In the genomic region with DNA sequence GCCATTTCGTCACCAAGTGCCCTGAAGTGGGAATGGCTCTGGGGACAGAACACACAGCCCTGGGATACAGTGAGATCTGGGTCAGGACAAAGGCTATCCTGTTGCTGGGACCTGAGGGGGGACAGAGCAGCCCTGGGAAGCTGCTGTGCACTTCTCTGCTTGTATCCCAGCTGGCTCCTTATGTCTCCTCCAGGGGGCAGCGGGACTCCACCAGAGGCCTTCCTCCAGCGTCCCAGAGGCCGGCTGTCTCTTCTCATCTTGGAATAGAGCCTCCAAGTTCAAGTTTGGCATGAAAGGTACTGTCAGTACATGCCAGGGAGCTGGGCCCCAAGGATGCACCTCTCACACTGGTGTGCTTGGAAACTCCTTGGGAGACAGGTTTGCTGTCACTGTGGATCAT, we compare ENCODE assay signal across 8 mouse cellular contexts.
DNase-seq lines count a peak whose midpoint lies in the region; ATAC-seq and TF ChIP-seq lines count a peak whose summit lies in the region.

No protein-coding gene starts in this region.

- no peak overlapping the region for H3K9ac ChIP-seq in CH12.LX (ENCODE audit: insufficient read depth, low read depth)
- no peak overlapping the region for H3K9ac ChIP-seq in forebrain, embryonic 13.5 days

- in situ Hi-C loops in CH12.LX (cut with MboI; ENCODE audit: low pct_ligation_motif_present, low pct_unique_long_range_greater_than_20kb, low sequenced_read_pairs) = loop anchor here (25.0 kb wide), 1 partner anchor 418 kb away; no protein-coding TSS in a partner anchor

- TF ChIP-seq RAD21 in CH12.LX (IDR thresholded peaks at IDR 0.05; ENCODE audit: low read depth, low read length) = peak; percentile 88

- H3K4me2 ChIP-seq in CH12.LX (ENCODE audit: insufficient read depth, low read depth, poor library complexity, severe bottlenecking) = no peak overlapping the region
- no peak overlapping the region for H3K4me2 ChIP-seq in forebrain, embryonic 13.5 days

- intact Hi-C loops in heart, postnatal 25 days (cut with DNase I) = loop anchor here (1.0 kb wide), 1 partner anchor 159 kb away; no protein-coding TSS in a partner anchor

- peaks cover 45% of the 10 kb centered on the region for H3K27me3 ChIP-seq in CH12.LX (replicated peaks)
- H3K27me3 ChIP-seq in forebrain, embryonic 13.5 days = peaks cover 7% of the 10 kb centered on the region; the same call in 1 of the 2 replicates

- no peaks in the 10 kb centered on the region for H3K9me3 ChIP-seq in CH12.LX (replicated peaks; ENCODE audit: low read length)
- H3K9me3 ChIP-seq in forebrain, embryonic 13.5 days (replicated peaks) = no peaks in the 10 kb centered on the region

- WGBS in forebrain, embryonic 13.5 days = 11% methylated on average over 4 of the region's 4 CpGs

- peaks cover 11 to 27% of the 10 kb centered on the region in 2 experiments; a peak in 3 of 4 replicates for H3K4me1 ChIP-seq in CH12.LX (ENCODE audit: control insufficient read depth in 1 of 2, insufficient read depth in 2 of 2)
- H3K4me1 ChIP-seq in forebrain, embryonic 13.5 days = peaks cover 23% of the 10 kb centered on the region

- no peaks in the 10 kb centered on the region for H3K36me3 ChIP-seq in CH12.LX (replicated peaks in 1 of 2; ENCODE audit: control insufficient read depth in 1 of 2, insufficient read depth in 1 of 2, low read length in 1 of 2)
- H3K36me3 ChIP-seq in forebrain, embryonic 13.5 days (ENCODE audit: poor library complexity, severe bottlenecking) = no peaks in the 10 kb centered on the region

- no peak for TF ChIP-seq POLR2A in CH12.LX (IDR thresholded peaks at IDR 0.05; ENCODE audit: low read depth, low read length)

- no peak overlapping the region for H3K4me3 ChIP-seq in CH12.LX (replicated peaks in 1 of 3; ENCODE audit: low read depth in 2 of 3, low read length in 2 of 3, poor library complexity in 1 of 3)
- H3K4me3 ChIP-seq in forebrain, embryonic 13.5 days = no peak overlapping the region

- no peak for TF ChIP-seq EP300 in CH12.LX (IDR thresholded peaks at IDR 0.05; ENCODE audit: low read length)

- 0 out of 2 replicates have a peak, but pooled peaks have one; percentile 40 for ATAC-seq in forebrain, embryonic 13.5 days

- dilution Hi-C loops in CH12.LX (cut with MboI; ENCODE audit: extremely low pct_ligation_motif_present, extremely low pct_unique_long_range_greater_than_20kb, low sequenced_read_pairs) = no loop called here

- DNase-seq in CH12.LX (ENCODE audit: extremely low read depth) = peak; percentile 53
- peak; percentile 80 to 87 for DNase-seq in adrenal gland, postnatal 36 days
- peak; percentile 55 for DNase-seq in heart, postnatal 25 days (ENCODE audit: low spot score)
- peak; percentile 66 for DNase-seq in layer of hippocampus, adult 9-11 months
- peak; percentile 71 to 82 for DNase-seq in lung, postnatal 4 days
- peak; percentile 8 for DNase-seq in spleen, adult 12 weeks (ENCODE audit: low spot score)
- DNase-seq in yolk sac, embryonic 10.5 days (ENCODE audit: low spot score) = peak; percentile 32

- H3K27ac ChIP-seq in CH12.LX (ENCODE audit: insufficient read depth, low read depth) = no peak overlapping the region
- no peak overlapping the region for H3K27ac ChIP-seq in forebrain, embryonic 13.5 days

- H3K79me2 ChIP-seq in CH12.LX (replicated peaks; ENCODE audit: control insufficient read depth, extremely low read depth, insufficient read depth, poor library complexity, severe bottlenecking) = no peaks in the 10 kb centered on the region

- TF ChIP-seq CTCF in CH12.LX (conservative IDR thresholded peaks at IDR 0.05 in 1 of 2, IDR thresholded peaks at IDR 0.05 in 1 of 2; ENCODE audit: low read depth in 2 of 2, low read length in 2 of 2) = peak; percentile 42 to 89; a peak in 3 of 4 replicates

TF ChIP-seq in CH12.LX, 34 proteins besides CTCF, POLR2A, EP300 and RAD21:
- TF ChIP-seq ETS1 (conservative IDR thresholded peaks at IDR 0.05; ENCODE audit: low read depth, low read length) (no peak), SMC3 (IDR thresholded peaks at IDR 0.05; ENCODE audit: low read depth, low read length) (peak; percentile 93), ZC3H11A (IDR thresholded peaks at IDR 0.05; ENCODE audit: low read depth, low read length) (peak; percentile 88), UBTF (IDR thresholded peaks at IDR 0.05; ENCODE audit: low read depth, low read length) (no peak)

Comparison
In these comparisons a context has a peak if more than half of its experiments do, and no peak if none do; other contexts are left out.
1. DNase-seq: peak in every context shown above with its lines; median percentile 84 in adrenal gland, postnatal 36 days; 76 in lung, postnatal 4 days; 66 in layer of hippocampus, adult 9-11 months; 55 in heart, postnatal 25 days; 53 in CH12.LX; 32 in yolk sac, embryonic 10.5 days; 8 in spleen, adult 12 weeks.